Mouse (Mus musculus) lung, embryonic 16.5 days (tissue): ENCODE measurements around the gene Ddx42. TPM values are rescaled to one million over a fixed set of nuclear protein-coding genes. Genes with fewer than 3 reads are reported as not detected.

Source experiments
- ATAC-seq: fragments of 200-750 bp; cut with Nextera tagmentation; 2 replicates; pipeline ENCODE4 v1.8.0; 2017; ENCODE audit warnings: low read depth, mild to moderate bottlenecking, moderate library complexity
- H3K27ac ChIP-seq: fragments of 300-500 bp; sonication (generic); 2 replicates; pipeline ENCODE4 v1.5.1; 2014; ENCODE audit warnings: mild to moderate bottlenecking, control low read depth, low read length
- H3K27me3 ChIP-seq: fragments of 300-500 bp; sonication (generic); 2 replicates; pipeline ENCODE4 v1.6.1; 2014; ENCODE audit warnings: low read depth, low read length, mixed read lengths; ENCODE audit not compliant: control insufficient read depth, insufficient read depth
- H3K36me3 ChIP-seq: fragments of 300-500 bp; sonication (generic); 2 replicates; pipeline ENCODE4 v1.6.1; 2014; ENCODE audit warnings: low read length; ENCODE audit not compliant: control insufficient read depth, insufficient read depth
- H3K4me1 ChIP-seq: fragments of 300-500 bp; sonication (generic); replicated peaks from 2 replicates; pipeline ENCODE4 v1.6.1; 2014; ENCODE audit warnings: low read length, mixed read lengths; ENCODE audit not compliant: control insufficient read depth, insufficient read depth
- H3K4me2 ChIP-seq: fragments of 300-500 bp; sonication (generic); 2 replicates; pipeline ENCODE4 v1.6.1; 2014; ENCODE audit warnings: low read depth, low read length, control low read depth
- H3K4me3 ChIP-seq: fragments of 300-500 bp; sonication (generic); 2 replicates; pipeline ENCODE4 v1.5.1; 2014; ENCODE audit warnings: mild to moderate bottlenecking, low read length, control low read depth
- H3K9ac ChIP-seq: fragments of 300-500 bp; sonication (generic); 2 replicates; pipeline ENCODE4 v1.6.1; 2014; ENCODE audit warnings: low read length, control low read depth
- H3K9me3 ChIP-seq: fragments of 300-500 bp; sonication (generic); 2 replicates; pipeline ENCODE4 v1.6.1; 2016; ENCODE audit warnings: low read length; ENCODE audit not compliant: control insufficient read depth
- WGBS: fragments of 180-500 bp; shearing (Covaris S2); extraction: QIAGEN DNeasy Blood & Tissue Kit; methylation state at CpG from one replicate; pipeline ENCODE4 v1.1.7; 2014; 5-methylcytosine and 5-hydroxymethylcytosine counted together
- polyA plus RNA-seq: library from polyadenylated mRNA; unstranded; fragments of >200 nt; fragmentation: Nextera tagmentation; extraction: Ambion mirVana; gene quantifications from 2 replicates; pipeline ENCODE4 v1.2.1, GENCODE M21; 2015

Ddx42 gene
- polyA plus RNA-seq, 1 experiment from 2014 or later = 72.9 TPM

DNA sequence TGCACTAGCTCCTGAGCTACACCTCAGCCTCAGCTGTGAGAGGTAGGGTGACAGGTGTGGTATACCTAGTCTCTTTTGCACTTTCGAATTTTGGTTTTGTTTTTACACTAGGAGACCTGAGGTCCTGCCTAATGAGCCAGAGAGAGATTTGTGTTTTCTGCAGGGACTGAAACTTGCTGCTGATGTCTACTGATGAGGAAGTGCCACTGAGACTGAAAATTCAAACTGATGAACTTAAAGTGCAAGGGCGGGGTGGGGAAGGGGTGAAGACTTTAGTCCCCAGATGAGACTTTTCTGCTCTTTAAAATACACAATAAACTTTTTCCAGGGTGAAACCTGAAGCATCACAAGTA, 36.3 kb upstream of the Ddx42 start:
- no peak overlapping the region for H3K9ac ChIP-seq
- H3K9me3 ChIP-seq = no peaks in the 10 kb centered on the region
- no peak overlapping the region for H3K4me3 ChIP-seq
- no peak for ATAC-seq
- H3K27me3 ChIP-seq = no peaks in the 10 kb centered on the region
- no peak overlapping the region for H3K27ac ChIP-seq
- no peak overlapping the region for H3K4me2 ChIP-seq
- 88% methylated on average over 2 of the region's 2 CpGs for WGBS
- no peaks in the 10 kb centered on the region for H3K4me1 ChIP-seq
- no peaks in the 10 kb centered on the region; the same call in 1 of the 2 replicates for H3K36me3 ChIP-seq

DNA sequence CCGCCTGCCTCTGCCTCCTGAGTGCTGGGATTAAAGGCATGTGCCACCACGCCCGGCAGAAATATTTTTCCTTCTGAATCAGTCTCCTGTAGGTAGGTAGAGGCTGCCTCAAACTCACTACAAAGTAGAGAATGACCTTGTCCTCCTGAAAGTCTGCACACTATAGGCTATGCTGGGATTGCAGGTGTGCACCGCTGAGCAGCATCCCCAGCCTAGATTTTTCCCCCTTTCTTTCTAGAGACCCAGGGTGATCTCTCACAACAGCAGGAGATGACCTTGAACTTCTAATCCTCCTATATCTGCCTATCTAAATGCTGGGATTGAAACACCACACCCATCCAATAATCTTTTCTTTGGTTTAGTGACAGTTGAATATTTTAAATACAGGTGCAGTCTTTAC, 29.4 kb upstream of the Ddx42 start:
- Histone ChIP-seq H3K4me1 (peaks cover 2% of the 10 kb centered on the region), H3K4me2 (no peak overlapping the region), H3K27ac (no peak overlapping the region), H3K27me3 (no peaks in the 10 kb centered on the region), H3K4me3 (no peak overlapping the region), H3K9ac (no peak overlapping the region), H3K36me3 (no peaks in the 10 kb centered on the region), H3K9me3 (no peaks in the 10 kb centered on the region)
- 89% methylated on average over 4 of the region's 4 CpGs for WGBS
- no peak for ATAC-seq

- ATAC-seq = no peak
- H3K9ac ChIP-seq = no peak overlapping the region
Measured at GRCm38 (mm10) chr11:106191716-106192115, 25.0 kb upstream of the Ddx42 start.

DNA sequence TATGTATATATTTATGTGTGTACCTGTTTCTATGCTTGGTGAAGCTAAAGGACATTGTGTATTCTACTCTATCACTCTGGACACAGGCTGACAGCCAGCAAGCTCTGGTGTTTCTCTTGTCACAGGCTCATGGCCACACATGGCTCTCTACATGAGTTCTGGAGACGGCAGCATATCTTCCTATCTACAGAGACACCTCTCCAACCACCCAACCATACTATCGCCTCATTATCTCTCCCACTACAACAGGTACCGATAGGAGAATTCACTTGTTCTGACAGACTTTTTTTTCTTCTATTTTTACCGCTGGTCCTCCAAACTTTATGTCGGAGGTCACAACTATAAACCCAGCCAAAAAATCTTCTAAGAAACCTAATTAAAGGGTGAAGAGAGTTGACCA, 24.5 kb upstream of the Ddx42 start:
- 76% methylated on average over 5 of the region's 5 CpGs for WGBS

More at GRCm38 (mm10) chr11:106191716-106192115, 25.0 kb upstream of the Ddx42 start:
- H3K27ac ChIP-seq = no peak overlapping the region
- no peaks in the 10 kb centered on the region for H3K9me3 ChIP-seq
- peaks cover 15% of the 10 kb centered on the region for H3K4me1 ChIP-seq
- H3K27me3 ChIP-seq = no peaks in the 10 kb centered on the region
- H3K4me2 ChIP-seq = no peak overlapping the region
- WGBS = 90% methylated on average over 3 of the region's 3 CpGs
- no peaks in the 10 kb centered on the region for H3K36me3 ChIP-seq
- H3K4me3 ChIP-seq = no peak overlapping the region

GRCm38 (mm10) chr11:106192657-106193370, 23.9 kb upstream of the Ddx42 start:
- Histone ChIP-seq H3K27me3 (no peaks in the 10 kb centered on the region), H3K9me3 (no peaks in the 10 kb centered on the region), H3K9ac (peak overlapping the region; percentile 85), H3K36me3 (peaks cover 6% of the 10 kb centered on the region), H3K4me3 (peak overlapping the region; percentile 84), H3K27ac (peak overlapping the region; percentile 90), H3K4me1 (peaks cover 15% of the 10 kb centered on the region), H3K4me2 (peak overlapping the region; percentile 86)
- 7% methylated on average over 19 of the region's 19 CpGs for WGBS
- no peak; the same call in 1 of the 2 replicates for ATAC-seq

More for the DNA sequence above, 24.5 kb upstream of the Ddx42 start:
- peak overlapping the region; percentile 86 for H3K4me2 ChIP-seq
- no peaks in the 10 kb centered on the region for H3K27me3 ChIP-seq
- H3K9ac ChIP-seq = no peak overlapping the region
- no peak for ATAC-seq
- H3K27ac ChIP-seq = no peak overlapping the region
- no peaks in the 10 kb centered on the region for H3K9me3 ChIP-seq
- peak overlapping the region; percentile 84; the same call in 1 of the 2 replicates for H3K4me3 ChIP-seq
- peaks cover 15% of the 10 kb centered on the region for H3K4me1 ChIP-seq
- peaks cover under 1% of the 10 kb centered on the region; the same call in 1 of the 2 replicates for H3K36me3 ChIP-seq

- Histone ChIP-seq H3K27ac (peak overlapping the region; percentile 90), H3K9ac (peak overlapping the region; percentile 85), H3K4me2 (peak overlapping the region; percentile 86), H3K4me1 (peaks cover 15% of the 10 kb centered on the region), H3K36me3 (peaks cover 13% of the 10 kb centered on the region), H3K27me3 (no peaks in the 10 kb centered on the region), H3K4me3 (peak overlapping the region; percentile 84), H3K9me3 (no peaks in the 10 kb centered on the region)
- 0% methylated on average over 43 of the region's 44 CpGs for WGBS
- peak; percentile 98 for ATAC-seq
Measured at GRCm38 (mm10) chr11:106193371-106194154, 23.2 kb upstream of the Ddx42 start.

GRCm38 (mm10) chr11:106194155-106194541, 22.6 kb upstream of the Ddx42 start:
- peak overlapping the region; percentile 84 for H3K27ac ChIP-seq
- peaks cover 15% of the 10 kb centered on the region for H3K4me1 ChIP-seq
- ATAC-seq = no peak
- WGBS = 29% methylated on average over 3 of the region's 3 CpGs
- H3K4me3 ChIP-seq = peak overlapping the region; percentile 84
- H3K4me2 ChIP-seq = peak overlapping the region; percentile 61
- H3K27me3 ChIP-seq = no peaks in the 10 kb centered on the region
- H3K9ac ChIP-seq = peak overlapping the region; percentile 72
- H3K36me3 ChIP-seq = peaks cover 13% of the 10 kb centered on the region
- H3K9me3 ChIP-seq = no peaks in the 10 kb centered on the region

DNA sequence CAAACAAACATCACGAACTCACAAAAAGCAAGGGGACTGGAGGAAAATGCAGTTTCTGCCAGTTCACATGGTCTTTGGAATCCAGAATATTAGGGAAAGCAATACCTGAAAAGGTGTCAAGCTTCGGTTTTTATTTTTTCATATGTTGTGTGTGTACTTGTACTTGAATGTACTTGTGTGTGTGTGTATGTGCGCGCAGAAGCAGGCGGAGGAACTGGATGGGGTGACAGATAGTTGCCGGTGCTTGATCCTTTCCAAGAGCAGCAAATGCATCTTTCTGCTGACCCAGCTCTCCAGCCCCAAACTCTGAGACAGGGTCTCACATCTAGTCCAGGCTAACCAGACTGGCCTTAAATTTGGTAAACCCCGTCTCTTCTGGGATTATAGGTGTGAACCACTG, 21.8 kb upstream of the Ddx42 start:
- WGBS = 85% methylated on average over 7 of the region's 7 CpGs
- no peak overlapping the region for H3K4me3 ChIP-seq
- peaks cover 15% of the 10 kb centered on the region for H3K4me1 ChIP-seq
- no peaks in the 10 kb centered on the region for H3K27me3 ChIP-seq
- no peaks in the 10 kb centered on the region for H3K9me3 ChIP-seq
- H3K9ac ChIP-seq = no peak overlapping the region
- H3K4me2 ChIP-seq = no peak overlapping the region
- H3K27ac ChIP-seq = no peak overlapping the region; the same call in 1 of the 2 replicates
- peaks cover 13% of the 10 kb centered on the region for H3K36me3 ChIP-seq
- ATAC-seq = no peak

DNA sequence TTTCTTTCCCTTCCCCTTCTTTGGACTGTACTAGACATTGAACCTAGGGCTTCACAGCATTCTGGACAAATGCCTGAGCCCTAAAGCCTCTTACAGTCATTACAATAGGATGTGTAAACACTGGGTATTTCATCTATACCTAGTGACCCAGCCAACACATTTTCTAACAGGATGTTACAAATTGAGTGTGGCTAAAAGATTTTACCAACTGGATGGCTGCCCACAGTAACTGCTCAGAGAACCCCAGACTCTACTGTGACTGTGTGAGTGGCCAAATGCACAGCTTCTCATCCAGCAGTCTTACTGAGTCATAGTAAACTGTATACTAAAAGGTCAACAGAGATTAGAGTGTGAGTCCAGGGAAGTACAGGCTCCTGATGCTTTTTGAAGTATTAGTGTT, 21.4 kb upstream of the Ddx42 start:
- no peak overlapping the region for H3K4me3 ChIP-seq
- H3K9ac ChIP-seq = no peak overlapping the region
- no peak overlapping the region for H3K4me2 ChIP-seq
- peak overlapping the region; percentile 24 for H3K27ac ChIP-seq
- ATAC-seq = no peak
- H3K27me3 ChIP-seq = no peaks in the 10 kb centered on the region
- H3K36me3 ChIP-seq = peaks cover 13% of the 10 kb centered on the region
- peaks cover 15% of the 10 kb centered on the region for H3K4me1 ChIP-seq
- no peaks in the 10 kb centered on the region for H3K9me3 ChIP-seq
